Mouse (Mus musculus) myocyte (in vitro differentiated cells): ENCODE results near the gene Fbxw5. TPM values are rescaled to one million over a fixed set of nuclear protein-coding genes. Genes with fewer than 3 reads are reported as not detected.
A peak's percentile ranks its signal among the peaks of the same experiment; 100 is the strongest.
"Not testable (repeated sequence)": the region's sequence is repeated elsewhere in the genome, so short reads cannot be mapped to it uniquely, and the experiment has no call there.

Source experiments
- H3K27me3 ChIP-seq: one replicate; pipeline ENCODE4 v1.6.1; 2011; ENCODE audit not compliant: control insufficient read depth, insufficient read depth, insufficient read length
- H3K36me3 ChIP-seq: one replicate; pipeline ENCODE4 v1.6.1; 2011; ENCODE audit not compliant: control insufficient read depth, insufficient read depth
- H3K4me2 ChIP-seq: one replicate; pipeline ENCODE4 v1.6.1; 2011; ENCODE audit warnings: low read depth, control low read depth
- H3K4me3 ChIP-seq: one replicate; pipeline ENCODE4 v1.5.1; 2011; ENCODE audit warnings: mild to moderate bottlenecking, control low read depth, moderate library complexity
- H3K79me2 ChIP-seq: one replicate; pipeline ENCODE4 v1.6.1; 2011; ENCODE audit not compliant: control insufficient read depth, insufficient read depth
- H3ac ChIP-seq: one replicate; pipeline ENCODE4 v1.6.1; 2011; ENCODE audit not compliant: control insufficient read depth, insufficient read length
- CEBPB ChIP-seq: IDR thresholded peaks from 2 replicates; pipeline ENCODE4 v1.6.1; 2011; ENCODE audit warnings: mild to moderate bottlenecking, moderate library complexity; ENCODE audit not compliant: poor library complexity, insufficient read depth, severe bottlenecking
- E2F4 ChIP-seq: IDR thresholded peaks from one replicate; pipeline ENCODE4 v1.6.1; 2011; ENCODE audit warnings: mild to moderate bottlenecking, control low read depth, moderate library complexity; ENCODE audit not compliant: insufficient read depth
- MAX ChIP-seq: IDR thresholded peaks from one replicate; pipeline ENCODE4 v1.6.1; 2011; ENCODE audit warnings: low read depth, mild to moderate bottlenecking, control low read depth
- MYOD1 ChIP-seq, 3 experiments: IDR thresholded peaks; one replicate each; pipeline ENCODE4 v1.6.1; 2011; ENCODE audit warnings: control low read depth in 2 of 3, low read depth in 2 of 3, mild to moderate bottlenecking in 2 of 3, moderate library complexity in 1 of 3; ENCODE audit not compliant: insufficient read length in 2 of 3, control insufficient read depth in 1 of 3
- MYOG ChIP-seq, 3 experiments: IDR thresholded peaks; one replicate each; pipeline ENCODE4 v1.6.1; 2011; ENCODE audit warnings: control low read depth in 2 of 3, low read depth in 2 of 3, mild to moderate bottlenecking in 2 of 3; ENCODE audit not compliant: insufficient read length in 2 of 3, control insufficient read depth in 1 of 3, insufficient read depth in 1 of 3
- POLR2A ChIP-seq: IDR thresholded peaks from one replicate; pipeline ENCODE4 v1.6.1; 2011; ENCODE audit warnings: low read depth, mild to moderate bottlenecking, control low read depth, moderate library complexity; ENCODE audit not compliant: insufficient read length
- POLR2AphosphoS2 ChIP-seq: IDR thresholded peaks from one replicate; pipeline ENCODE4 v1.6.1; 2011; ENCODE audit warnings: low read depth, control low read depth; ENCODE audit not compliant: insufficient read length
- REST ChIP-seq: IDR thresholded peaks from one replicate; pipeline ENCODE4 v1.6.1; 2011; ENCODE audit warnings: mild to moderate bottlenecking, control low read depth, moderate library complexity; ENCODE audit not compliant: insufficient read depth, insufficient read length
- SRF ChIP-seq: IDR thresholded peaks from one replicate; pipeline ENCODE4 v1.6.1; 2011; ENCODE audit warnings: low read depth; ENCODE audit not compliant: control insufficient read depth, insufficient read length
- TCF12 ChIP-seq: IDR thresholded peaks from one replicate; pipeline ENCODE4 v1.6.1; 2011; ENCODE audit warnings: mild to moderate bottlenecking, control low read depth; ENCODE audit not compliant: poor library complexity, insufficient read depth, severe bottlenecking
- TCF3 ChIP-seq: IDR thresholded peaks from one replicate; pipeline ENCODE4 v1.6.1; 2011; ENCODE audit warnings: low read depth, control low read depth; ENCODE audit not compliant: insufficient read length
- USF1 ChIP-seq: IDR thresholded peaks from one replicate; pipeline ENCODE4 v1.6.1; 2011; ENCODE audit warnings: low read depth, mild to moderate bottlenecking, control low read depth, moderate library complexity
- polyA plus RNA-seq: library from polyadenylated mRNA; unstranded; fragments of >200 nt; fragmentation: generic; extraction: Trizol; gene quantifications from one replicate; pipeline ENCODE4 v1.2.1, GENCODE M21; 2012; ENCODE audit warnings: missing spikeins

Gene Fbxw5
- polyA plus RNA-seq, 1 experiment: 53.6 TPM

DNA sequence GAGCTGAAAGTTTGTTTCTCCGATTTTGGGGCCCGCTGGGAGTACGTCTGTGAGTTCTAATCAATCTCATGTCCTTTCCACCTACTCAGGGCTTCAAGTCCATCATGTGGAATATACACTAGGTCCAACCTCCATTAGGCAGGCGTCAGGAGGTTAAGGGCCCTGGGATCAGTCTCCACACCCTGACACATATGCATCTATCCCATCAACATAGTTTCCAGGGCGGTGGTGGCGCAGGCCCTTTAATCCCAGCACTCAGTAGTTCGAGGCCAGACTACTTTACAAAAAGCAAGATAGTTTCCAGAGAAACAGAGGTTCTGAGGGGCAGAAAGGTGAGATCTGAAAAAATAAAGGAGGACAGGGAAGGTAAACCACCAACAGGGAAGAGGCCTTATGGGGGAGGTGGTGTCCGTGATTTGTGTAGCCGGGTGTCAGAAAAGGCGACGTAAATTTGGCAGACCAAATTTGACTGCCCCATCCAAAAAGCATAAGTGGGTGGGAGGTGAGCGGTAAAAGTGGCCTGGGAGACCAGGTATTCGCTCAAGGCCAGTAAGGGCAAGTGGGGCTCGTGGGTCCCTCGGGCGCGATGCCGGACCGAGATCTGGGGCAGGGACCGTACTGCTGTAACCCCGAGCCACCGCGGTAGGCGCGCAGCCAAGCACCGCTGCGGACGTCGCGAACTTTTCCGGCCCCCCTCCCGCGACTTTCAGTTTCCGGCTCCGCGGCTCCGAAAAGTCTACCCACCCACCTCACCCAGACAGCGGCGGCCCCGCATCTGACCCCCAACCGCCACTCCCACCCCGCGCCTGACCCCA, 45.7 kb downstream of the Fbxw5 start:
- Histone ChIP-seq H3K79me2 (peaks cover 50% of the 10 kb centered on the region), H3K4me2 (peak overlapping the region; percentile 93), H3K27me3 (no peaks in the 10 kb centered on the region), H3K36me3 (peaks cover 4% of the 10 kb centered on the region), H3K4me3 (peak overlapping the region; percentile 77), H3ac (peak overlapping the region; percentile 28)
- TF ChIP-seq POLR2A (peak; percentile 65), SRF (no peak), MYOD1 (IDR thresholded peaks at IDR 0.05; ENCODE audit: control insufficient read depth in 1 of 3, insufficient read length in 2 of 3, low read depth in 2 of 3) (peak in 1 of 3 experiments; percentile 14)

DNA sequence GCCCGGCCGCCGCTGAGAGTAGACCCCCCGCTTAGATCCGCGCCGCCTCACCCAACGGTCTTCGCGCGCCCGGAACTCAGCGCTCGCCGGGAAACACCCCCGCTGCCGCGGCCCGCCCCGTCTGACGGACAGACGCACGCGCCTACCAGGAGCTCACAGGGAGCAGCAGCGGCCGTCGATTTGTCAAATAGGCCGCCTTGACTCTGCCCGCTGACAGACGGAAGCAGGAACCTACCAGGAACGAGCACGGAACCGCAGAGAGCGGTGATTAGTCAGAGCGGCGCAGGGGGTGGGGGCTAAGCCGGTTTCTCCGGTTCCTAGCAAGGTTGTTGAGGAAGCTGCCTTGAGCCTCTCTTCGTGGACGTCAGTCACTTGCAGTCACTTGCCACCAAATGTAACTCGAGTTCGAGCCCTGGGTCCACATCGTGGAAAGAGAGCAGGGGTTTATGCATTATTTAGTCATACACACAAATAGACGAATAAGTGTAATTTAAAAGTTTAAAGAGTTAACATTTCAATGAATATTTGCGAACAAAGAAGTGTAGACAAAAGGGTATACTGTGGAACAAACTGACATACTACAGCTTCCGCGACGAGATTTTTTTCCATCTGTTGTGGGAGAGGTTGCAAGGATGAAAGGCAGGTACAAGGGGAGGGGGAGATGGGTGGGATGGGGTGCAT, 46.4 kb downstream of the Fbxw5 start, which contains the start of gene Traf2:
Traf2 (minus strand) TSS at position 130 of the 681 bp plus-strand sequence.
- H3K4me2 ChIP-seq: peak within 1 kb of the TSS; percentile 93
- peak within 1 kb of the TSS; percentile 77 for H3K4me3 ChIP-seq
- TF ChIP-seq USF1 (no peak), TCF12 (no peak), POLR2AphosphoS2 (peak; percentile 66), E2F4 (peak; percentile 79), MYOG (IDR thresholded peaks at IDR 0.05; ENCODE audit: control insufficient read depth in 1 of 3, insufficient read depth in 1 of 3, insufficient read length in 2 of 3, low read depth in 2 of 3) (no peak), POLR2A (peak; percentile 66), MAX (no peak), MYOD1 (IDR thresholded peaks at IDR 0.05; ENCODE audit: control insufficient read depth in 1 of 3, insufficient read length in 2 of 3, low read depth in 2 of 3) (no peak), SRF (peak; percentile 39), TCF3 (no peak), REST (no peak), CEBPB (no peak)
- H3ac ChIP-seq: peak within 1 kb of the TSS; percentile 28
- peaks cover 46% of the 10 kb centered on the region for H3K79me2 ChIP-seq
- H3K36me3 ChIP-seq: peaks cover 4% of the 10 kb centered on the region
- H3K27me3 ChIP-seq: no peaks in the 10 kb centered on the region

DNA sequence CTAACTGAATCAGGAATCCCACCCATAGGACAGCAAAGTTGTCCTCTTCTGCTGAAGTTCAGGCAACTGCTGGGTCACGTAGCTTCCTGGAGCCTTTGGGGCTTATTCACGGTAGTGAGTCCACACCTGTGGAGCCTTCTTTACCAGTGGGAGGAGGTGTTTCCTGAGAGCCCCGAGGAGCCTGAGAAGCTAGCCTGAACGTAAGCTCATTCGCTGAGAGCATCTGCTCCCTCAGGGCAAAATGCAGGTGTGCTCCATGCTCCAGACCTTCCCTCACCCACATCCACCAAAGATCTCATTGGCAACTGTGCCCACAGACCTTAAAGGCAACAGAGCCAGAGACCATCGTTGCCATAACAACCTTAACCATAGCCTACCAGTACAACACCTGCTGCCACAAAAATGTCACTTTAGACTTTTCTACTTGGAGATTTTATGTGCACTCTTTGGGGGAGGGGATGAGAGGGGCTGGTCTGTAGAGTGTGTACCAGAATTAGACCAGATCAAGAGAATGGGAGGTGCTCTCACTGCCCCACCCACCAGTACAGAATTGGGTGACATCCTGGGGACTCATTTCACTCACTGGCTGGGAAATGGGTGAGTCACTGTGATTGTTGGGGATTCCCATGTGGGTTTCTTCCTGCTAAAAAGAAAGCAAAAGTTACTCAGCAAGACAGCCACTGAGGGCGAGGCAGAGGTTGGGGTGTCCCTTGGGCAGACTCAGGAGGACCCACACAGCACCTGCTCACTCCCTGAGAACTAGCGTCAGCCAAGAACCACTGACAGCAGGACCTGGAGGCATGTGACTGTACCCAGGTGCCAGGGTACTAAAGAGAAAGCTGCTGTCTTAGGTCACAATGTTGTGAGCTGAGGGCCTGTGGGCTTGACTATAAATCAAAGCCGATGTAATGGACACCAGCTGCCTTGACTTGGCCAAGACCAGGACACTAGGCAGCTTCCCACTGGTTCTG, 48.8 kb downstream of the Fbxw5 start:
- peaks cover 22% of the 10 kb centered on the region for H3K79me2 ChIP-seq
- H3K36me3 ChIP-seq: no peaks in the 10 kb centered on the region
- no peaks in the 10 kb centered on the region for H3K27me3 ChIP-seq
- TF ChIP-seq MYOG (IDR thresholded peaks at IDR 0.05; ENCODE audit: control insufficient read depth in 1 of 3, insufficient read depth in 1 of 3, insufficient read length in 2 of 3, low read depth in 2 of 3) (peak in 1 of 3 experiments; percentile 76), MYOD1 (IDR thresholded peaks at IDR 0.05; ENCODE audit: control insufficient read depth in 1 of 3, insufficient read length in 2 of 3, low read depth in 2 of 3) (peak in 2 of 3 experiments; percentile 56 to 83), SRF (no peak), USF1 (no peak), MAX (no peak), POLR2A (peak; percentile 27), TCF3 (no peak), TCF12 (no peak), REST (no peak), E2F4 (no peak), POLR2AphosphoS2 (no peak), CEBPB (no peak)
- no peak overlapping the region for H3K4me3 ChIP-seq
- H3ac ChIP-seq: no peak overlapping the region
- H3K4me2 ChIP-seq: peak overlapping the region; percentile 73

DNA sequence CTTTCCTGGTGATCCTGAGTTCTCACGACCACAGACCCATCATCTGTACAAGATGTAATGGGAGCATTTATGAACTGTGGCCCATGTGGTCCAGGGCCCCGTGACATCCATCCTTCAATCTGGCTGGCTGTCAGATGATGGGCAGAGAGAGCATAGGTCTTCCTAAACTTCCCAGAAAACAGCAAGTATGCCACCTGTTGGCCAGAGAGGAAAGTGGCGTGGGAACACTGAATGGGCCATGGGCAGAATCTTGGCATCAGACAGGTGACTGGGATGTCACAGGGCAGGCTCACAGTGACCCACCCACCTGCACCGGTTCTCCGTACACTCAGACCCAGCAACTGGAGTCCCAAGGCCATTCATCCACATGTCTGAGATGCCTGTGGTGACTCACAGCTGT, 50.6 kb downstream of the Fbxw5 start:
- H3K4me3 ChIP-seq: no peak overlapping the region
- no peak overlapping the region for H3K4me2 ChIP-seq
- H3K36me3 ChIP-seq: no peaks in the 10 kb centered on the region
- peaks cover 3% of the 10 kb centered on the region for H3K79me2 ChIP-seq
- TF ChIP-seq USF1 (peak; percentile 25), MAX (no peak)
- no peak overlapping the region for H3ac ChIP-seq
- H3K27me3 ChIP-seq: no peaks in the 10 kb centered on the region

DNA sequence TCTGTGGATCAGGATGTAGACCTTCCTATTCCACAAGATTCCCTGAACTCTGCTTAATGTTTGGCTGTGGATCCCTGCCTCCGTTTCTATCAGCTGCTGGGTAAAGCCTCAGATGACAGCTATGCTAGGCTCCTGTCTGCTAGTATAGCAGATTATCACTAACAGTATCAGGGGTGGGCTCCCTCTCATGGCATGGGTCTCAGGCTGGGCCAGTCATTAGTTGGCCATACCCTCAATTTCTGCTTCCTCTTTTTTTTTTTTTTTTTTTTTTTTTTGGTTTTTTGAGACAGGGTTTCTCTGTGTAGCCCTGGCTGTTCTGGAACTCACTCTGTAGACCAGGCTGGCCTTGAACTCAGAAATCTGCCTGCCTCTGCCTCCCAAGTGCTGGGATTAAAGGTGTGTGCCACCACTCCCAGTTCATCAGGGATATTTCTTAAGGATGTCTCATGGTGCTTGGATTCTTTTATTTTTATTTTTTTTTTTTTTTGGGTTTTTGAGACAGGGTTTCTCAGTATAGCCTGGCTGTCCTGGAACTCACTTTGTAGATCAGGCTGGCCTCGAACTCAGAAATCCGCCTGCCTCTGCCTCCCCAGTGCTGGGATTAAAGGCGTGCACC, 52.7 kb downstream of the Fbxw5 start:
- H3K79me2 ChIP-seq: peaks cover 11% of the 10 kb centered on the region
- not testable (repeated sequence) for H3K4me3 ChIP-seq, H3K4me2 ChIP-seq, H3K27me3 ChIP-seq, H3K36me3 ChIP-seq, H3ac ChIP-seq
